Mouse (Mus musculus) brain, embryonic 14.5 days (tissue): ENCODE measurements at regions not wholly inside any gene's neighbourhood (a gene's known extent, or its start where the extent isn't known, plus 50 kb on each side); places are given as distances from the start of the nearest gene placed in this dataset.

Source experiments
- CTCF ChIP-seq: fragments of 200-500 bp; IDR thresholded peaks from 2 replicates; pipeline ENCODE4 v1.5.1; 2012; ENCODE audit warnings: inconsistent platforms, mild to moderate bottlenecking, moderate library complexity, borderline replicate concordance; ENCODE audit not compliant: insufficient read depth, insufficient read length; ENCODE audit errors: extremely low read depth
- POLR2A ChIP-seq: fragments of 200-500 bp; IDR thresholded peaks from 2 replicates; pipeline ENCODE4 v1.6.1; 2012; ENCODE audit warnings: mild to moderate bottlenecking, inconsistent platforms, borderline replicate concordance; ENCODE audit not compliant: poor library complexity, insufficient read depth, insufficient read length, severe bottlenecking; ENCODE audit errors: extremely low read depth

- TF ChIP-seq CTCF (no peak), POLR2A (no peak)
Measured at GRCm38 (mm10) chr10:55192176-55192575, 914.5 kb upstream of the Msl3l2 start.
